ENCODE assay signal across 9 mouse cellular contexts in genomic region chr12:69634761-69635160, GRCm38 (mm10). TPM values are rescaled to one million over a fixed set of nuclear protein-coding genes. Genes with fewer than 3 reads are reported as not detected.
DNase-seq lines count a peak whose midpoint lies in the region; ATAC-seq and TF ChIP-seq lines count a peak whose summit lies in the region.
"Had no signal": no experiment of that assay in that cellular context is flagged by ENCODE, and none has a peak within 500 bp of the region (broad histone marks: within the 10 kb centered on the region; RNA-seq: fewer than 3 reads in every experiment).

No protein-coding gene starts in this region.

- TF ChIP-seq CTCF in heart, adult 2 months (IDR thresholded peaks at IDR 0.05): peak; percentile 64
- TF ChIP-seq CTCF in brain, embryonic 14.5 days (IDR thresholded peaks at IDR 0.05; ENCODE audit: borderline replicate concordance, extremely low read depth, insufficient read depth, insufficient read length): peak; percentile 42; the same call in 1 of the 2 replicates

- no peak for TF ChIP-seq EP300 in heart, adult 2 months (IDR thresholded peaks at IDR 0.05; ENCODE audit: insufficient read depth, low read depth, low read length)

- no peak for ATAC-seq in heart, embryonic 12.5 days (ENCODE audit: insufficient number of reproducible peaks, low FRiP score)
- ATAC-seq in megakaryocyte-erythroid progenitor cell, adult 5-6 weeks (replicated peaks; ENCODE audit: low FRiP score, low TSS enrichment, poor library complexity, severe bottlenecking): peak; percentile 86
- ATAC-seq in megakaryocyte, adult 5-6 weeks (ENCODE audit: poor library complexity, severe bottlenecking): no peak

- no peak for DNase-seq in heart, adult 2 months
- peak; percentile 68 to 74 for DNase-seq in B cell, adult 2 months
- peak; percentile 54 for DNase-seq in brain, embryonic 14.5 days (ENCODE audit: low read depth)
- no peak for DNase-seq in urinary bladder, adult 18-20 months (ENCODE audit: low spot score in 2 of 2)
- no peak for DNase-seq in yolk sac, embryonic 10.5 days (ENCODE audit: low spot score)

- WGBS in heart, adult 2 months: 95% methylated on average over 3 of the region's 3 CpGs
- 88% methylated on average over 3 of the region's 3 CpGs for WGBS in heart, embryonic 12.5 days

- H3K9me3 ChIP-seq in heart, embryonic 12.5 days (replicated peaks): no peaks in the 10 kb centered on the region
- H3K9me3 ChIP-seq: neural tube, embryonic 12.5 days had no signal

- H3K27me3 ChIP-seq in heart, adult 2 months (ENCODE audit: control insufficient read depth, insufficient read depth, low read length): no peaks in the 10 kb centered on the region
- no peaks in the 10 kb centered on the region for H3K27me3 ChIP-seq in heart, embryonic 12.5 days (replicated peaks)
- H3K27me3 ChIP-seq: neural tube, embryonic 12.5 days had no signal

- H3K79me2 ChIP-seq in heart, adult 2 months (replicated peaks; ENCODE audit: control insufficient read depth, insufficient read depth, low read length): no peaks in the 10 kb centered on the region

- H3K4me2 ChIP-seq in heart, embryonic 12.5 days: no peak overlapping the region
- H3K4me2 ChIP-seq: neural tube, embryonic 12.5 days had no signal

- H3K4me3 ChIP-seq in heart, adult 2 months: no peak overlapping the region
- H3K4me3 ChIP-seq in heart, embryonic 12.5 days: no peak overlapping the region
- H3K4me3 ChIP-seq: neural tube, embryonic 12.5 days had no signal

- no peak for TF ChIP-seq POLR2A in heart, adult 2 months (IDR thresholded peaks at IDR 0.05; ENCODE audit: insufficient read depth, low read depth, low read length)
- TF ChIP-seq POLR2A in brain, embryonic 14.5 days (IDR thresholded peaks at IDR 0.05; ENCODE audit: borderline replicate concordance, extremely low read depth, insufficient read depth, insufficient read length, poor library complexity, severe bottlenecking): no peak

- no peak overlapping the region for H3K27ac ChIP-seq in heart, adult 2 months
- H3K27ac ChIP-seq in heart, embryonic 12.5 days (ENCODE audit: poor library complexity, severe bottlenecking): no peak overlapping the region
- H3K27ac ChIP-seq: neural tube, embryonic 12.5 days had no signal

- H3K36me3 ChIP-seq in heart, adult 2 months (ENCODE audit: control insufficient read depth, insufficient read depth, low read length): no peaks in the 10 kb centered on the region
- peaks cover 32% of the 10 kb centered on the region for H3K36me3 ChIP-seq in heart, embryonic 12.5 days

- H3K9ac ChIP-seq in heart, adult 2 months (ENCODE audit: low read depth, low read length): no peak overlapping the region
- no peak overlapping the region for H3K9ac ChIP-seq in heart, embryonic 12.5 days
- H3K9ac ChIP-seq: neural tube, embryonic 12.5 days had no signal

- H3K4me1 ChIP-seq in heart, adult 2 months (ENCODE audit: control insufficient read depth, insufficient read depth, low read length): no peaks in the 10 kb centered on the region
- no peaks in the 10 kb centered on the region for H3K4me1 ChIP-seq in heart, embryonic 12.5 days (replicated peaks)
- H3K4me1 ChIP-seq: neural tube, embryonic 12.5 days had no signal

- intact Hi-C loops in heart, adult 2 months (cut with DNase I): no loop called here

RNA-seq across cellular contexts. Expression of gene Sos2, which starts 46.9 kb away (rescaled TPM):
- total RNA-seq in heart, adult 2 months (2021): 10 to 100 TPM; 33.7 to 38.5 TPM
- polyA plus RNA-seq in heart, adult 2 months (2012; rRNA removed): 21.3 and 33.1 TPM in 2 replicates
- 8.3 and 8.4 TPM in 2 replicates for polyA plus RNA-seq in heart, embryonic 12.5 days (2016; fragmentation: Nextera tagmentation; extraction: Ambion mirVana)
- 36.0 and 41.8 TPM in 2 replicates for polyA plus RNA-seq in brain, embryonic 14.5 days (2012; rRNA removed)
- 64.5 and 74.0 TPM in 2 replicates for total RNA-seq in megakaryocyte-erythroid progenitor cell, adult 5-6 weeks (2014; fragmentation: Nextera tagmentation)
- 30.2 and 36.3 TPM in 2 replicates for total RNA-seq in megakaryocyte-erythroid progenitor cell, adult 5-6 weeks (2017)
- 58.6 and 64.1 TPM in 2 replicates for total RNA-seq in megakaryocyte, adult 5-6 weeks (2015)
- 29.9 and 57.6 TPM in 2 replicates for total RNA-seq in megakaryocyte, adult 5-6 weeks (2017)

RNA-seq across cellular contexts. Expression of gene Vcpkmt, which starts 51.9 kb away (rescaled TPM):
- total RNA-seq in heart, adult 2 months (2021): 1 to 10 TPM; 3.5 TPM
- 2.0 TPM in 2 replicates for polyA plus RNA-seq in heart, adult 2 months (2012; rRNA removed)
- 19.2 and 21.4 TPM in 2 replicates for polyA plus RNA-seq in heart, embryonic 12.5 days (2016; fragmentation: Nextera tagmentation; extraction: Ambion mirVana)
- polyA plus RNA-seq in brain, embryonic 14.5 days (2012; rRNA removed): 16.2 and 17.1 TPM in 2 replicates
- 15.5 and 21.3 TPM in 2 replicates for total RNA-seq in megakaryocyte-erythroid progenitor cell, adult 5-6 weeks (2014; fragmentation: Nextera tagmentation)
- 17.5 and 25.4 TPM in 2 replicates for total RNA-seq in megakaryocyte-erythroid progenitor cell, adult 5-6 weeks (2017)
- 5.9 and 6.6 TPM in 2 replicates for total RNA-seq in megakaryocyte, adult 5-6 weeks (2015)
- total RNA-seq in megakaryocyte, adult 5-6 weeks (2017): 5.6 and 6.6 TPM in 2 replicates

Comparison
In these comparisons a context has a peak if more than half of its experiments do, and no peak if none do; other contexts are left out.
1. DNase-seq: peak in B cell, adult 2 months (2 of 2) and brain, embryonic 14.5 days (single experiment); none in heart, adult 2 months (0 of 2), urinary bladder, adult 18-20 months (0 of 2) and yolk sac, embryonic 10.5 days (single experiment).